Mouse (Mus musculus) embryonic facial prominence, embryonic 14.5 days (tissue): ENCODE measurements around the gene Rcc2. TPM values are rescaled to one million over a fixed set of nuclear protein-coding genes. Genes with fewer than 3 reads are reported as not detected.

Source experiments
- ATAC-seq: fragments of 200-750 bp; cut with Nextera tagmentation; 2 replicates; pipeline ENCODE4 v1.8.0; 2017; ENCODE audit warnings: low read depth, moderate number of reproducible peaks, moderate TSS enrichment
- DNase-seq: peaks from one replicate; pipeline ENCODE4 v3.0.0-alpha.2; 2015; ENCODE audit warnings: low spot score
- H3K27ac ChIP-seq: fragments of 300-500 bp; sonication (generic); replicated peaks from 2 replicates; pipeline ENCODE4 v1.5.1; 2014; ENCODE audit warnings: low read depth, mild to moderate bottlenecking, low read length, moderate library complexity
- H3K27me3 ChIP-seq: fragments of 300-500 bp; sonication (generic); replicated peaks from 2 replicates; pipeline ENCODE4 v1.6.1; 2014; ENCODE audit warnings: low read length; ENCODE audit not compliant: control insufficient read depth, insufficient read depth
- H3K36me3 ChIP-seq: fragments of 300-500 bp; sonication (generic); 2 replicates; pipeline ENCODE4 v1.6.1; 2014; ENCODE audit warnings: low read length, mixed read lengths; ENCODE audit not compliant: control insufficient read depth, insufficient read depth
- H3K4me1 ChIP-seq: fragments of 300-500 bp; sonication (generic); 2 replicates; pipeline ENCODE4 v1.6.1; 2014; ENCODE audit warnings: antibody characterized with exemption, low read length; ENCODE audit not compliant: control insufficient read depth, insufficient read depth
- H3K4me2 ChIP-seq: fragments of 300-500 bp; sonication (generic); 2 replicates; pipeline ENCODE4 v1.6.1; 2014; ENCODE audit warnings: low read depth, mild to moderate bottlenecking, low read length, moderate library complexity, mixed read lengths
- H3K4me3 ChIP-seq: fragments of 300-500 bp; sonication (generic); 2 replicates; pipeline ENCODE4 v1.5.1; 2014; ENCODE audit warnings: low read depth, mild to moderate bottlenecking, low read length
- H3K9ac ChIP-seq: fragments of 300-500 bp; sonication (generic); 2 replicates; pipeline ENCODE4 v1.6.1; 2014; ENCODE audit warnings: low read depth, mild to moderate bottlenecking, low read length, moderate library complexity, mixed read lengths
- H3K9me3 ChIP-seq: fragments of 300-500 bp; sonication (generic); 2 replicates; pipeline ENCODE4 v1.6.1; 2016; ENCODE audit warnings: low read length; ENCODE audit not compliant: control insufficient read depth
- WGBS: fragments of 180-500 bp; shearing (Covaris S2); extraction: QIAGEN DNeasy Blood & Tissue Kit; methylation state at CpG from one replicate; pipeline ENCODE4 v1.1.7; 2014; 5-methylcytosine and 5-hydroxymethylcytosine counted together
- polyA plus RNA-seq: library from polyadenylated mRNA; unstranded; fragments of >200 nt; fragmentation: Nextera tagmentation; extraction: Ambion mirVana; gene quantifications from 2 replicates; pipeline ENCODE4 v1.2.1, GENCODE M21; 2014

Rcc2 gene
- polyA plus RNA-seq, 1 experiment from 2014 or later: 31.6 TPM

GRCm38 (mm10) chr4:140744654-140745053, 44.3 kb downstream of the Rcc2 start:
- DNase-seq: peak; percentile 19
- Histone ChIP-seq H3K27ac (no peak overlapping the region), H3K4me1 (peaks cover 4% of the 10 kb centered on the region; the same call in 1 of the 2 replicates), H3K9ac (no peak overlapping the region), H3K4me2 (no peak overlapping the region), H3K27me3 (no peaks in the 10 kb centered on the region), H3K9me3 (no peaks in the 10 kb centered on the region), H3K36me3 (no peaks in the 10 kb centered on the region), H3K4me3 (no peak overlapping the region)
- ATAC-seq: 0 out of 2 replicates have a peak, but pooled peaks have one; percentile 30
- WGBS: 22% methylated on average over 3 of the region's 3 CpGs

GRCm38 (mm10) chr4:140747978-140748377, 47.6 kb downstream of the Rcc2 start:
- Histone ChIP-seq H3K27ac (no peak overlapping the region), H3K4me1 (peaks cover 4% of the 10 kb centered on the region; the same call in 1 of the 2 replicates), H3K36me3 (no peaks in the 10 kb centered on the region), H3K4me3 (no peak overlapping the region), H3K27me3 (no peaks in the 10 kb centered on the region), H3K4me2 (no peak overlapping the region; the same call in 1 of the 2 replicates), H3K9ac (no peak overlapping the region), H3K9me3 (no peaks in the 10 kb centered on the region)
- DNase-seq (peak; percentile 52), ATAC-seq (peak; percentile 69)
- 22% methylated on average over 8 of the region's 12 CpGs for WGBS

GRCm38 (mm10) chr4:140750328-140750727, 50.0 kb downstream of the Rcc2 start:
- Histone ChIP-seq H3K9me3 (no peaks in the 10 kb centered on the region), H3K27me3 (no peaks in the 10 kb centered on the region), H3K4me2 (peak overlapping the region; percentile 13), H3K27ac (no peak overlapping the region), H3K4me1 (peaks cover 4% of the 10 kb centered on the region; the same call in 1 of the 2 replicates), H3K36me3 (no peaks in the 10 kb centered on the region), H3K9ac (no peak overlapping the region), H3K4me3 (no peak overlapping the region)
- ATAC-seq: no peak
- no peak for DNase-seq
- 13% methylated on average over 15 of the region's 19 CpGs for WGBS

GRCm38 (mm10) chr4:140753366-140753765, 53.0 kb downstream of the Rcc2 start:
- Histone ChIP-seq H3K27me3 (no peaks in the 10 kb centered on the region), H3K4me3 (no peak overlapping the region), H3K4me2 (no peak overlapping the region), H3K36me3 (no peaks in the 10 kb centered on the region), H3K9me3 (no peaks in the 10 kb centered on the region), H3K4me1 (no peaks in the 10 kb centered on the region; the same call in 1 of the 2 replicates), H3K9ac (no peak overlapping the region), H3K27ac (no peak overlapping the region)
- no peak for ATAC-seq
- no peak for DNase-seq
- WGBS: 55% methylated on average over 7 of the region's 7 CpGs

- H3K36me3 ChIP-seq: no peaks in the 10 kb centered on the region
- no peak overlapping the region for H3K9ac ChIP-seq
- no peaks in the 10 kb centered on the region for H3K4me1 ChIP-seq
- H3K9me3 ChIP-seq: no peaks in the 10 kb centered on the region
- no peak for ATAC-seq
- WGBS: 81% methylated on average over 3 of the region's 3 CpGs
- H3K4me2 ChIP-seq: no peak overlapping the region
- H3K27ac ChIP-seq: no peak overlapping the region
- H3K4me3 ChIP-seq: no peak overlapping the region
- H3K27me3 ChIP-seq: no peaks in the 10 kb centered on the region
- DNase-seq: no peak
These were observed 55.5 kb downstream of the Rcc2 start for GRCm38 (mm10) chr4:140755811-140756210.

- H3K9me3 ChIP-seq: no peaks in the 10 kb centered on the region
- DNase-seq (no peak), ATAC-seq (no peak)
- WGBS: 82% methylated on average over 7 of the region's 7 CpGs
- H3K4me1 ChIP-seq: no peaks in the 10 kb centered on the region
- no peak overlapping the region for H3K4me2 ChIP-seq
- H3K9ac ChIP-seq: no peak overlapping the region
- H3K4me3 ChIP-seq: no peak overlapping the region
- no peaks in the 10 kb centered on the region for H3K27me3 ChIP-seq
- H3K27ac ChIP-seq: no peak overlapping the region
- no peaks in the 10 kb centered on the region for H3K36me3 ChIP-seq
These were observed 61.3 kb downstream of the Rcc2 start for GRCm38 (mm10) chr4:140761601-140762000.

GRCm38 (mm10) chr4:140763158-140763557, 62.8 kb downstream of the Rcc2 start:
- H3K4me3 ChIP-seq: no peak overlapping the region
- WGBS: 9% methylated on average over 8 of the region's 9 CpGs
- H3K36me3 ChIP-seq: no peaks in the 10 kb centered on the region
- 0 out of 2 replicates have a peak, but pooled peaks have one; percentile 22 for ATAC-seq
- peak; percentile 41 for DNase-seq
- H3K9ac ChIP-seq: no peak overlapping the region
- no peaks in the 10 kb centered on the region for H3K9me3 ChIP-seq
- H3K27ac ChIP-seq: no peak overlapping the region
- H3K27me3 ChIP-seq: no peaks in the 10 kb centered on the region
- H3K4me1 ChIP-seq: no peaks in the 10 kb centered on the region
- no peak overlapping the region for H3K4me2 ChIP-seq

- 80% methylated on average over 3 of the region's 3 CpGs for WGBS
- H3K27ac ChIP-seq: no peak overlapping the region
- ATAC-seq: no peak
These were observed 65.6 kb downstream of the Rcc2 start for GRCm38 (mm10) chr4:140765936-140766335.

GRCm38 (mm10) chr4:140768973-140769372, 68.6 kb downstream of the Rcc2 start:
- WGBS: 80% methylated on average over 4 of the region's 5 CpGs

More at GRCm38 (mm10) chr4:140765936-140766335, 65.6 kb downstream of the Rcc2 start:
- no peak for DNase-seq
- Histone ChIP-seq H3K36me3 (no peaks in the 10 kb centered on the region), H3K4me1 (0 out of 2 replicates have a peak, but pooled peaks cover 5% of the 10 kb centered on the region), H3K9me3 (no peaks in the 10 kb centered on the region), H3K9ac (no peak overlapping the region), H3K27me3 (no peaks in the 10 kb centered on the region), H3K4me2 (no peak overlapping the region), H3K4me3 (no peak overlapping the region)

More at GRCm38 (mm10) chr4:140768973-140769372, 68.6 kb downstream of the Rcc2 start:
- H3K4me1 ChIP-seq: 0 out of 2 replicates have a peak, but pooled peaks cover 5% of the 10 kb centered on the region
- ATAC-seq: no peak
- no peak overlapping the region for H3K4me3 ChIP-seq
- DNase-seq: no peak
- no peak overlapping the region for H3K27ac ChIP-seq
- H3K27me3 ChIP-seq: no peaks in the 10 kb centered on the region
- H3K36me3 ChIP-seq: no peaks in the 10 kb centered on the region
- H3K9ac ChIP-seq: no peak overlapping the region
- no peaks in the 10 kb centered on the region for H3K9me3 ChIP-seq
- no peak overlapping the region for H3K4me2 ChIP-seq
